Mouse (Mus musculus) spleen, adult 2 months (tissue): ENCODE results near the gene Hexim2. TPM values are rescaled to one million over a fixed set of nuclear protein-coding genes. Genes with fewer than 3 reads are reported as not detected.
A peak's percentile ranks its signal among the peaks of the same experiment; 100 is the strongest.

Experiments used
- DNase-seq, 2 experiments: peaks; one replicate each; pipeline versions ENCODE4 v3.0.0 to v3.0.0-alpha.2; 2012 to 2021; ENCODE audit warnings: low spot score in 2 of 2, low read depth in 1 of 2
- H3K27ac ChIP-seq: fragments of 200-500 bp; 2 replicates; pipeline ENCODE4 v1.5.1; 2012; ENCODE audit warnings: low read length, inconsistent platforms; ENCODE audit not compliant: insufficient read depth
- H3K27me3 ChIP-seq: fragments of 200-500 bp; 2 replicates; pipeline ENCODE4 v1.6.1; 2012; ENCODE audit warnings: mild to moderate bottlenecking, moderate library complexity, low read length, inconsistent platforms; ENCODE audit not compliant: control insufficient read depth, insufficient read depth
- H3K36me3 ChIP-seq: fragments of 200-500 bp; 2 replicates; pipeline ENCODE4 v1.6.1; 2012; ENCODE audit warnings: mild to moderate bottlenecking, low read length, inconsistent platforms; ENCODE audit not compliant: control insufficient read depth, insufficient read depth
- H3K4me1 ChIP-seq: fragments of 200-500 bp; 2 replicates; pipeline ENCODE4 v1.6.1; 2011; ENCODE audit warnings: inconsistent platforms; ENCODE audit not compliant: control insufficient read depth, insufficient read depth, insufficient read length
- H3K4me3 ChIP-seq: fragments of 200-500 bp; 2 replicates; pipeline ENCODE4 v1.5.1; 2011; ENCODE audit warnings: mild to moderate bottlenecking, inconsistent platforms; ENCODE audit not compliant: insufficient read depth, insufficient read length; ENCODE audit errors: extremely low read depth
- CTCF ChIP-seq: fragments of 200-500 bp; IDR thresholded peaks from 2 replicates; pipeline ENCODE4 v1.5.1; 2011; ENCODE audit warnings: mild to moderate bottlenecking, inconsistent platforms; ENCODE audit not compliant: insufficient read depth, insufficient read length, insufficient replicate concordance; ENCODE audit errors: extremely low read depth
- POLR2A ChIP-seq: fragments of 200-500 bp; IDR thresholded peaks from 2 replicates; pipeline ENCODE4 v1.6.1; 2011; ENCODE audit warnings: low read depth, low read length, inconsistent platforms
- WGBS: fragments of 180-500 bp; shearing (Covaris S2); methylation state at CpG from one replicate; pipeline ENCODE4 v1.1.7; 2018; 5-methylcytosine and 5-hydroxymethylcytosine counted together
- polyA plus RNA-seq: library from polyadenylated mRNA; depleted of rRNA; stranded (reverse); fragments of >200 nt; gene quantifications from 2 replicates; pipeline ENCODE4 v1.2.3, GENCODE M21; 2012

The Hexim2 gene
- polyA plus RNA-seq, 1 experiment = 3.0 TPM

GRCm38 (mm10) chr11:103116959-103117590, 15.2 kb upstream of the Hexim2 start:
- TF ChIP-seq CTCF (peak; percentile 80; the same call in 1 of the 2 replicates), POLR2A (no peak)
- Histone ChIP-seq H3K4me3 (peak overlapping the region; percentile 73), H3K4me1 (no peaks in the 10 kb centered on the region), H3K27me3 (no peaks in the 10 kb centered on the region), H3K36me3 (no peaks in the 10 kb centered on the region), H3K27ac (peak overlapping the region; percentile 79)
- DNase-seq = peak; percentile 50 to 79
- under 1% methylated on average over 35 of the region's 35 CpGs for WGBS

GRCm38 (mm10) chr11:103117591-103118009, 14.6 kb upstream of the Hexim2 start:
- Histone ChIP-seq H3K4me1 (no peaks in the 10 kb centered on the region), H3K27ac (peak overlapping the region; percentile 18; the same call in 1 of the 2 replicates), H3K4me3 (peak overlapping the region; percentile 73), H3K36me3 (no peaks in the 10 kb centered on the region), H3K27me3 (no peaks in the 10 kb centered on the region)
- 1% methylated on average over 38 of the region's 38 CpGs for WGBS
- DNase-seq = no peak
- TF ChIP-seq POLR2A (no peak), CTCF (no peak)

GRCm38 (mm10) chr11:103118866-103119265, 13.4 kb upstream of the Hexim2 start:
- WGBS = 96% methylated on average over 2 of the region's 2 CpGs
- H3K27me3 ChIP-seq = no peaks in the 10 kb centered on the region
- no peaks in the 10 kb centered on the region; the same call in 1 of the 2 replicates for H3K36me3 ChIP-seq
- no peak overlapping the region for H3K4me3 ChIP-seq
- no peak overlapping the region for H3K27ac ChIP-seq
- no peak for DNase-seq
- H3K4me1 ChIP-seq = no peaks in the 10 kb centered on the region
- TF ChIP-seq POLR2A (no peak), CTCF (no peak)

GRCm38 (mm10) chr11:103119609-103120008, 12.6 kb upstream of the Hexim2 start:
- DNase-seq = no peak
- Histone ChIP-seq H3K4me3 (no peak overlapping the region), H3K4me1 (no peaks in the 10 kb centered on the region), H3K27ac (no peak overlapping the region), H3K36me3 (no peaks in the 10 kb centered on the region; the same call in 1 of the 2 replicates), H3K27me3 (no peaks in the 10 kb centered on the region)
- WGBS = 79% methylated on average over 5 of the region's 5 CpGs
- TF ChIP-seq CTCF (no peak), POLR2A (no peak)

GRCm38 (mm10) chr11:103120315-103120714, 11.9 kb upstream of the Hexim2 start:
- H3K36me3 ChIP-seq = no peaks in the 10 kb centered on the region; the same call in 1 of the 2 replicates
- H3K4me1 ChIP-seq = no peaks in the 10 kb centered on the region
- 91% methylated on average over 5 of the region's 5 CpGs for WGBS
- no peaks in the 10 kb centered on the region for H3K27me3 ChIP-seq
- no peak overlapping the region for H3K4me3 ChIP-seq
- no peak for DNase-seq
- TF ChIP-seq CTCF (no peak), POLR2A (no peak)
- no peak overlapping the region for H3K27ac ChIP-seq

GRCm38 (mm10) chr11:103132576-103133455, 587 bp downstream of the Hexim2 start:
- peak overlapping the region; percentile 97 for H3K4me3 ChIP-seq
- H3K36me3 ChIP-seq = no peaks in the 10 kb centered on the region
- 1% methylated on average over 58 of the region's 58 CpGs for WGBS
- no peaks in the 10 kb centered on the region for H3K27me3 ChIP-seq
- peaks cover 4% of the 10 kb centered on the region for H3K4me1 ChIP-seq
- H3K27ac ChIP-seq = peak overlapping the region; percentile 98
- no peak for TF ChIP-seq CTCF
- peak; percentile 56 for TF ChIP-seq POLR2A
- DNase-seq = peak; percentile 100
